Mouse (Mus musculus): ENCODE data around the gene Gm11492. TPM values are rescaled to one million over a fixed set of nuclear protein-coding genes. Genes with fewer than 3 reads are reported as not detected.
A peak's percentile ranks its signal among the peaks of the same experiment; 100 is the strongest.

Gm11492 gene
- total and polyA plus RNA-seq, 2 experiments from 2014 or later = not detected

DNA sequence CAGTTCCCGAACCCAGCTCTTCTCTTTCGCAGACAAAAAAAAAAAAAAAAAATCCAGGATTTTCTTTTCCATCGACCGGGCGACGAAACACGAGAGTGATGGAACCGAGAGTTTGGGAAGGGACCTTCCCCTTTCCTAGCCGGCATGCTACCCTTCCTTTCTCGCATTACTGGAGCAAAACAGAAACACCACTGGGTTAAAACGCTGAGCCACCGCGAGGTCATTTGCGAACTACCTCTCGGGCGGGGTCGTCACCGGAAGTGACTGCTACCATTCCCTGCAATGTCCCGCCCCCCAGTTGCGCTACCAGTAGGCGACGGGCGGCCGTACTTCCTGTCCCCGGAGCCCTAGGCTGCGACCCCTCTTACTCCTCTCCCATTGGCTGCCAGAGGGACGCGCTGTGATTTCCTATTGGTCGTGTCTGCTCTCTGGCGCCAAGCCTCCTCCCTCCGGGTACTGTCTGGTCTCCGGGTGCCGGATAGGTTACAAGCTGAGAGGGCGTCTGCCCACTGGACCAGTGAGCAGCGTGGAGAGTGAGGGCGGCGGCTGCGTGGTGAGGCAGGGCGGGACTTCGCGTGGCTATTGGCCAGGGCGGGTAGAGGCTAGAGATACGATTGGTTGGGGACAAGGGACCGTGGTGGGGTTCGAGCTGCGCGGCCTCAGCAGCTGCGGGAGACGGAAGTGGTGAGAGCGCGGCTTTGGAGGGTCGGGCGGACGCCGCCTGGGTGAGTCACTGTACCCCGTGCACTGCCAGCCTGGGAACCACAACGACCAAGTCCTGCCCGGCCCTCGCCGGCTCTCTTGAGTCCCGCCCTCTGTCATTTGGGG is 25.3 kb downstream of the Gm11492 start, which contains the start of gene Mtmr4:
Gene Mtmr4 (plus strand): TSS at position 637 of the 828 bp plus-strand sequence.
- WGBS = under 1% methylated on average over 56 of the region's 61 CpGs
- peak; percentile 99 for DNase-seq (ENCODE audit: low spot score)
- peak; percentile 33 for TF ChIP-seq CTCF (IDR thresholded peaks at IDR 0.05; ENCODE audit: low read depth)
- Histone ChIP-seq H3K4me3 (ENCODE audit: low read length) (peak within 1 kb of the TSS; percentile 70), H3K9me3 (ENCODE audit: low read length) (no peaks in the 10 kb centered on the region), H3K27me3 (ENCODE audit: insufficient read depth, low read length) (no peaks in the 10 kb centered on the region), H3K9ac (replicated peaks; ENCODE audit: low read length) (peak within 1 kb of the TSS; percentile 82), H3K27ac (peak within 1 kb of the TSS; percentile 93), H3K36me3 (ENCODE audit: insufficient read depth, low read length) (no peaks in the 10 kb centered on the region), H3K4me2 (ENCODE audit: low read depth, low read length) (peak within 1 kb of the TSS; percentile 93), H3K4me1 (ENCODE audit: insufficient read depth, low read length) (peaks cover 26% of the 10 kb centered on the region)
- peak; percentile 98 for ATAC-seq

DNA sequence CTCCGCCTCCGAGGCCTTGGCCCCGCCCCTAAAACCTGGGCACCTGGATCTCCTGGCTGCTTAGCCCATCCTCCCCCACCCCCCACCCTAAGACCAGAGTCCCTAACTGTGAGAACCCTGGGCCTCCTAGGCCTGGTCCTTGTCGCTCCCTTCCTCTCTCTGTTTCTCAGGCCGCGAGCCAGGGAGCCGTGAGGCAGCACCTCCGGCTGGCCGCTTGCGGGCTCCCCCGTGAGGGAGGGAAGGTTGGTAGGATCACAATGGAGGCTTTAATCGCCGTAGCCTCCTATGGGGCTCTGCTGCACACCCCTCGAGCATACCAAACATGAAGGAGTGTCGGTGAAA is 25.9 kb downstream of the Gm11492 start:
- no peak for DNase-seq (ENCODE audit: low spot score)
- Histone ChIP-seq H3K4me1 (ENCODE audit: insufficient read depth, low read length) (peaks cover 32% of the 10 kb centered on the region), H3K27ac (peak overlapping the region; percentile 92), H3K36me3 (ENCODE audit: insufficient read depth, low read length) (peaks cover 3% of the 10 kb centered on the region; the same call in 1 of the 2 replicates), H3K4me3 (ENCODE audit: low read length) (peak overlapping the region; percentile 70), H3K4me2 (ENCODE audit: low read depth, low read length) (peak overlapping the region; percentile 72), H3K27me3 (ENCODE audit: insufficient read depth, low read length) (no peaks in the 10 kb centered on the region), H3K9me3 (ENCODE audit: low read length) (no peaks in the 10 kb centered on the region), H3K9ac (replicated peaks; ENCODE audit: low read length) (peak overlapping the region; percentile 65)
- WGBS = 0% methylated on average over 15 of the region's 15 CpGs
- TF ChIP-seq CTCF (IDR thresholded peaks at IDR 0.05; ENCODE audit: low read depth) = no peak; the same call in 1 of the 2 replicates
- no peak for ATAC-seq

DNA sequence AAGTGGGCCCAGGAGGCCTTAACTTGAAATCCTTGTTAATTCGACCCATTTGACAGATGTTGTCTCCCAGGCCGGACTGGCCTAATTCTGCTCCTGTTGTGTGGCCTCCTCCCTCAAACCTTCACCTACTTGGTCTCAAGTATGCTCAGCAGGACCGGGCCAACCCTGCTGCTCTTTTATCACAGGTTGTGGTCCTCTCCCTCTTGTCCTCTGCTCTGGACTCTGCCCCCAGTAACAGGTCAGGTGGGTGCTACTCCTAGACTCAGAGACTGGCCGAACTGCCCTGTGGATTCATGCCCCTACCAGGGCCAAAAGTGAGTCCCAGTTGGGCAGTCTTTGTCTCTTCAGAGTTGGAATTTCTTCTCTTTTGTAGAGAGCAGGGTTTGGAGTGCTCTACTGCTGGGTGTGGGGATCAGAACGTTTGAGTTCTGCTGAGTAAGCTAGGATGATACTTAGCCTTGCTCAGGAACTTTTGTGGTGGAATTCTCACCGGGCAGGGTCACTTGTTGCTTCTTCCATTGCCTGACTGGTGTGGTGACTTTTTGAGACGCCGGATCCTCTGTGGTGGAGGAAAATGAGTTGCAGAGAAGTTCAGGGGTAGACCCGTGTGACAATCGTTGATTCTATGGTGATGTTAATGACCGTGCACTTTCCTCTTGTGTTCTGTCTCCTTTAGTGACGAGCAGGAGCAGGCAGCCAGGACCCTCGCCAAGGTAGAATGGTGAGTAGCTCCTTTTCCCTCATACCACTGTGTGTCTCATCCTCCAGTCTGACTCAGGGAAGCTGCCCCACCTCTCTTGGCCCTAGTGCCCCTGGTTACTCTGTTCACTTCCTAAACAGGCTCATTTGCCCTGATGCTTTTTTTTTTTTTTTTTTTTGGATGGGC is 26.5 kb downstream of the Gm11492 start:
- 25% methylated on average over 13 of the region's 13 CpGs for WGBS
- Histone ChIP-seq H3K27me3 (ENCODE audit: insufficient read depth, low read length) (no peaks in the 10 kb centered on the region), H3K4me2 (ENCODE audit: low read depth, low read length) (peak overlapping the region; percentile 72), H3K4me1 (ENCODE audit: insufficient read depth, low read length) (peaks cover 32% of the 10 kb centered on the region), H3K36me3 (ENCODE audit: insufficient read depth, low read length) (peaks cover 9% of the 10 kb centered on the region; the same call in 1 of the 2 replicates), H3K9me3 (ENCODE audit: low read length) (no peaks in the 10 kb centered on the region), H3K27ac (peak overlapping the region; percentile 92), H3K9ac (replicated peaks; ENCODE audit: low read length) (peak overlapping the region; percentile 65), H3K4me3 (ENCODE audit: low read length) (peak overlapping the region; percentile 70)
- ATAC-seq = no peak
- DNase-seq (ENCODE audit: low spot score) = no peak
- no peak for TF ChIP-seq CTCF (IDR thresholded peaks at IDR 0.05; ENCODE audit: low read depth)

DNA sequence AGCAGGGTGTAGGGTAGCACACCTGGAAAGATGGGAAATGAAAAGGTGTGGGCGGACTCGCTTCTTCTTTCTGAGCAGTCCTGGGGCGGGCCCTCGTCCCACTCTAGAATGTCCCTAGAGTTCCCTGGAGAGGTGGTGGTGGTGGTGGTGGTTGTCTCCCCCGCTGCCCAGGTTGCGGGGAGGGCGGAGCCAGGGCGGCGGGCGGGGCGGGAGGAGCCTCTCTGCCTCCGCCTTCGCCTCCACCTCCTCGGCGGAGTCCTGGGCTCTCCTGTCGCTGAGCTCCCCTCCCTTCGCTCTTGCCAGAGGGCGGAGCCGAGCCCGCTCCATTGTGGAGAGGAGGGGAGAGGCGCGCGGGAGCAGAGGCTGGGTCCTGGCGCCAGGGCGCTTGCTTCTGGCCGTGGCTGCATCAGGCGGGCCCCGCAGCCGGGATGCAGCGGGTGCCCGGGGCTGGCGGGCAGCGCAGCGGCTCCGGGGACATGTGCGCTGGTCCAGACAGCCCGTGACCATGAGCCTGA is 28.9 kb downstream of the Gm11492 start:
- Histone ChIP-seq H3K4me2 (ENCODE audit: low read depth, low read length) (peak overlapping the region; percentile 63), H3K9ac (replicated peaks; ENCODE audit: low read length) (peak overlapping the region; percentile 84), H3K27ac (peak overlapping the region; percentile 77), H3K4me1 (ENCODE audit: insufficient read depth, low read length) (peaks cover 25% of the 10 kb centered on the region), H3K27me3 (ENCODE audit: insufficient read depth, low read length) (no peaks in the 10 kb centered on the region), H3K4me3 (ENCODE audit: low read length) (peak overlapping the region; percentile 61), H3K9me3 (ENCODE audit: low read length) (no peaks in the 10 kb centered on the region), H3K36me3 (ENCODE audit: insufficient read depth, low read length) (peaks cover 33% of the 10 kb centered on the region)
- DNase-seq (ENCODE audit: low spot score) (peak; percentile 92), ATAC-seq (peak; percentile 48)
- TF ChIP-seq CTCF (IDR thresholded peaks at IDR 0.05; ENCODE audit: low read depth) = no peak
- 3% methylated on average over 26 of the region's 37 CpGs for WGBS

DNA sequence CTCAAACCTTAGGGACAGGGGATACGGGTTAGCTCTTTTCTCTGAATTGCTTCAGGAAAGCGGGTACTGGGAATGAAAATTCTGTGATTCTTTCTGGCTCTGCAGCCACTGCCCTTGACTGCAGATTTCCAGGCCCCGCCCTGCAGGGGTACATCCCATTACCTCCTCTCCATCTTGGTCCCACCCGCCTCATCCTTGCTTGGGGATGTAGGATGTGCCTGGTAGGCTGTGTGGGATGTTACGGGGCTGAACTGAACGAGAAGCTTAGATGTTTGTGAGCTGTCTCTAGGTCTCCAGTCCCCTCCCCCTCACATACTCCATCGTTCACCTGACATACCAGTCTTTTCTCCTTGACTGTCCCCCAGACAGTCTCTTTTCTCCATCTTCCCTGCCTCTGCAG is 29.5 kb downstream of the Gm11492 start:
- no peaks in the 10 kb centered on the region for H3K9me3 ChIP-seq (ENCODE audit: low read length)
- peaks cover 39% of the 10 kb centered on the region for H3K36me3 ChIP-seq (ENCODE audit: insufficient read depth, low read length)
- peak overlapping the region; percentile 61 for H3K4me3 ChIP-seq (ENCODE audit: low read length)
- H3K9ac ChIP-seq (replicated peaks; ENCODE audit: low read length) = peak overlapping the region; percentile 84
- DNase-seq (ENCODE audit: low spot score) (peak; percentile 27), ATAC-seq (no peak)
- H3K27me3 ChIP-seq (ENCODE audit: insufficient read depth, low read length) = no peaks in the 10 kb centered on the region
- peak; percentile 1; the same call in 1 of the 2 replicates for TF ChIP-seq CTCF (IDR thresholded peaks at IDR 0.05; ENCODE audit: low read depth)
- H3K4me1 ChIP-seq (ENCODE audit: insufficient read depth, low read length) = peaks cover 20% of the 10 kb centered on the region
- 4% methylated on average over 7 of the region's 7 CpGs for WGBS
- peak overlapping the region; percentile 63 for H3K4me2 ChIP-seq (ENCODE audit: low read depth, low read length)
- H3K27ac ChIP-seq = peak overlapping the region; percentile 77

DNA sequence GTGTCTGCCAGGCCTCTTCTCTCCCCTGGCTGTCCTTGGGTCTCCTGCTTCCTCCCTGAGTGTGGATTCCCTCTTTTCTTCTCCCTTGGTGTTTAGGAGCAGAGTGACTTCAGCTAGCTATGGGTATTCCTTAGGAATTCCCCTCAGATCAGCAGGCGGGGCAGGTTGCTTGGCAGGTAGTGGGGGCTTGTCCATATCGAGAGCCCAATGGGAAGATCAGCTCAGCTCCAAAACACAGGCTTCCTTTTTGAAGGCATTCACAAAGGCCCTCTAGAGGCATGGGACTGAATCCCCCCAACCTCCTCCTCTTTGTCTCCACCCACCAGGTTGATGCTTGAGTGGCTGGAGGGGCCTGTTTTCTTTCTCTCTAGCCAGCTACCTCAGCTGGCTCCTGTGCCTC is 30.0 kb downstream of the Gm11492 start:
- no peak for ATAC-seq
- peak overlapping the region; percentile 63 for H3K4me2 ChIP-seq (ENCODE audit: low read depth, low read length)
- H3K4me1 ChIP-seq (ENCODE audit: insufficient read depth, low read length) = peaks cover 20% of the 10 kb centered on the region
- H3K36me3 ChIP-seq (ENCODE audit: insufficient read depth, low read length) = peaks cover 42% of the 10 kb centered on the region
- TF ChIP-seq CTCF (IDR thresholded peaks at IDR 0.05; ENCODE audit: low read depth) = peak; percentile 52
- peak overlapping the region; percentile 77 for H3K27ac ChIP-seq
- WGBS = 12% methylated on average over 2 of the region's 2 CpGs
- DNase-seq (ENCODE audit: low spot score) = peak; percentile 61
- peak overlapping the region; percentile 84 for H3K9ac ChIP-seq (replicated peaks; ENCODE audit: low read length)
- peak overlapping the region; percentile 61 for H3K4me3 ChIP-seq (ENCODE audit: low read length)
- no peaks in the 10 kb centered on the region for H3K9me3 ChIP-seq (ENCODE audit: low read length)
- no peaks in the 10 kb centered on the region for H3K27me3 ChIP-seq (ENCODE audit: insufficient read depth, low read length)

All from hindbrain, postnatal 0 days (tissue).